Mouse (Mus musculus) liver, adult 2 months (tissue): ENCODE results near the gene Bcar1.

ENCODE experiments used
- CTCF ChIP-seq: fragments of 200-500 bp; IDR thresholded peaks from 2 replicates; pipeline ENCODE4 v1.5.1; 2011; ENCODE audit warnings: low read depth, low read length, control low read depth
- POLR2A ChIP-seq: fragments of 200-500 bp; IDR thresholded peaks from 2 replicates; pipeline ENCODE4 v1.6.1; 2011; ENCODE audit warnings: low read length, control low read depth; ENCODE audit not compliant: insufficient read depth; ENCODE audit errors: extremely low read depth

DNA sequence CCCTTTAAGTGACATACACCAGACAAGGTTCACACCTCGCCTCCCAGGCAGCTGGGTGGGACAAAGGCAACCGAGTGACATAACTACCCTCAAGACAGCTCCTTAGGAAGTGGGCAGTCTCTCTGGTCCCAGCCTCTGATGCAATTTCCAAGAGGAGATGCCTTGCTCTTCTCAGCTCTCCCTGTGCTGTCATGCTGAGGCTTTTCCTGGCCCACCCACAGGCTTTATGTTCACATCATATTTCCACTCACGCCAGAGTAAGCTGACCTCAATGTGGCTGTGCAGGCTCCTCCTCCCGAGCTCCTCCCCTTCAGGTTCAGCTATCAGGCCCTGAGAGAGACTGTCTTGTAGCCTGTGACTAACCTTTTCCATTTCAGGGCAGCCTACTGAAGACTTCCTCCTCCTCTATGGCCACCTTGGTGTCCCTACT, 23.5 kb downstream of the Bcar1 start:
- no peak for TF ChIP-seq POLR2A
- TF ChIP-seq CTCF, result no peak
